Mouse (Mus musculus) neural tube, embryonic 15.5 days (tissue): ENCODE measurements around the gene Haao. TPM values are rescaled to one million over a fixed set of nuclear protein-coding genes. Genes with fewer than 3 reads are reported as not detected.
A peak's percentile ranks its signal among the peaks of the same experiment; 100 is the strongest.
"Not testable (repeated sequence)": the region's sequence is repeated elsewhere in the genome, so short reads cannot be mapped to it uniquely, and the experiment has no call there.

ENCODE experiments used
- ATAC-seq: fragments of 200-750 bp; cut with Nextera tagmentation; 2 replicates; pipeline ENCODE4 v1.8.0; 2017; ENCODE audit warnings: mild to moderate bottlenecking, moderate TSS enrichment, moderate library complexity; ENCODE audit not compliant: low FRiP score
- H3K27ac ChIP-seq: fragments of 300-500 bp; sonication (generic); replicated peaks from 2 replicates; pipeline ENCODE4 v1.5.1; 2015; ENCODE audit warnings: mild to moderate bottlenecking, inconsistent platforms
- H3K27me3 ChIP-seq: fragments of 300-500 bp; sonication (generic); replicated peaks from 2 replicates; pipeline ENCODE4 v1.6.1; 2015; ENCODE audit warnings: inconsistent platforms
- H3K36me3 ChIP-seq: fragments of 300-500 bp; sonication (generic); 2 replicates; pipeline ENCODE4 v1.6.1; 2015; ENCODE audit warnings: inconsistent platforms
- H3K4me1 ChIP-seq: fragments of 300-500 bp; sonication (generic); 2 replicates; pipeline ENCODE4 v1.6.1; 2015; ENCODE audit warnings: inconsistent platforms
- H3K4me2 ChIP-seq: fragments of 300-500 bp; sonication (generic); 2 replicates; pipeline ENCODE4 v1.6.1; 2015; ENCODE audit warnings: inconsistent platforms, mild to moderate bottlenecking, moderate library complexity
- H3K4me3 ChIP-seq: fragments of 300-500 bp; sonication (generic); replicated peaks from 2 replicates; pipeline ENCODE4 v1.5.1; 2015; ENCODE audit warnings: mild to moderate bottlenecking, inconsistent platforms
- H3K9ac ChIP-seq: fragments of 300-500 bp; sonication (generic); replicated peaks from 2 replicates; pipeline ENCODE4 v1.6.1; 2015; ENCODE audit warnings: mild to moderate bottlenecking, inconsistent platforms
- H3K9me3 ChIP-seq: fragments of 300-500 bp; sonication (generic); replicated peaks from 2 replicates; pipeline ENCODE4 v1.6.1; 2016; ENCODE audit warnings: inconsistent platforms
- WGBS: fragments of 180-500 bp; shearing (Covaris S2); methylation state at CpG from one replicate; pipeline ENCODE4 v1.1.7; 2015; ENCODE audit warnings: mixed read lengths; 5-methylcytosine and 5-hydroxymethylcytosine counted together
- polyA plus RNA-seq: library from polyadenylated mRNA; unstranded; fragments of >200 nt; fragmentation: Nextera tagmentation; extraction: Ambion mirVana; gene quantifications from 2 replicates; pipeline ENCODE4 v1.2.1, GENCODE M21; 2015

The Haao gene
- polyA plus RNA-seq, 1 experiment from 2014 or later: 0.22 TPM

DNA sequence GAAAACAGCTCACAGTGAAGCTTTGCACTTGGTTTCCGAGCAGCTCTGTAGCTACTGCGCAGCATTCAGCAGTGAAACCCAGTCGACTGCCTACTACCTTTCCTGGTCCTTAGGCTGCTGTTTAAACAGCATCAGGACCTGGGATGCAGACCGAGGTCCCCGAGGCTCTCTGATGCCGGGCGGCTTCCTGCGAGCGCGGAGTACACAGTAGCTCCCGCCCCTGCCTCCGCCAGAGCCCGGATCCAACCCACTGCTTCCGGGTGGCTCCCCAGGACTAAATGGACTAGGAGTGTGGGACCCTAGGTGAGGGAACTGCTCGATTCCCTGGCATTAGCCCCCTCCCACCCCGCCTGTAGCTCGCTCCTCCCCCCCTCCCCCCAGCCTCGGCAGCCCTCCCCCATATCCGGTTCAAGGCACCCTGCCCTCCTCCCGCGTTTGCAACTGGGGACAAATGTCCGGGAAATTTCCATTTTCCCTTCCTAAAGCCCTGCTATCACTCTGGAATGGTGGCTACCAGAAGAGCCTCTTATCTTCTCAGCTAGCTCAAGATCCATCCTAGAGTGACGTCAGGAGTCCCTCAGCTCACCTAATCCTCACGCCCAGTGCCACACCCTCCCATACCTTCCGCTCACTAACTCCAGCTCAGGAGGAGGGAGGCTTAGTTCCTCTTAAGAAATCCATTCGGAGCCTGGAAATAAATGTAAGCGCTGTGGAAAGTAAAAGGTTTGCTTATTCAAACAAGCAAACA is 14.5 kb upstream of the Haao start:
- ATAC-seq: peak; percentile 85
- Histone ChIP-seq H3K9ac (peak overlapping the region; percentile 66), H3K4me2 (peak overlapping the region; percentile 84), H3K27ac (peak overlapping the region; percentile 95), H3K27me3 (no peaks in the 10 kb centered on the region; the same call in 1 of the 2 replicates), H3K9me3 (no peaks in the 10 kb centered on the region), H3K4me1 (peaks cover 11% of the 10 kb centered on the region), H3K36me3 (no peaks in the 10 kb centered on the region), H3K4me3 (peak overlapping the region; percentile 79)
- WGBS: 1% methylated on average over 27 of the region's 27 CpGs

DNA sequence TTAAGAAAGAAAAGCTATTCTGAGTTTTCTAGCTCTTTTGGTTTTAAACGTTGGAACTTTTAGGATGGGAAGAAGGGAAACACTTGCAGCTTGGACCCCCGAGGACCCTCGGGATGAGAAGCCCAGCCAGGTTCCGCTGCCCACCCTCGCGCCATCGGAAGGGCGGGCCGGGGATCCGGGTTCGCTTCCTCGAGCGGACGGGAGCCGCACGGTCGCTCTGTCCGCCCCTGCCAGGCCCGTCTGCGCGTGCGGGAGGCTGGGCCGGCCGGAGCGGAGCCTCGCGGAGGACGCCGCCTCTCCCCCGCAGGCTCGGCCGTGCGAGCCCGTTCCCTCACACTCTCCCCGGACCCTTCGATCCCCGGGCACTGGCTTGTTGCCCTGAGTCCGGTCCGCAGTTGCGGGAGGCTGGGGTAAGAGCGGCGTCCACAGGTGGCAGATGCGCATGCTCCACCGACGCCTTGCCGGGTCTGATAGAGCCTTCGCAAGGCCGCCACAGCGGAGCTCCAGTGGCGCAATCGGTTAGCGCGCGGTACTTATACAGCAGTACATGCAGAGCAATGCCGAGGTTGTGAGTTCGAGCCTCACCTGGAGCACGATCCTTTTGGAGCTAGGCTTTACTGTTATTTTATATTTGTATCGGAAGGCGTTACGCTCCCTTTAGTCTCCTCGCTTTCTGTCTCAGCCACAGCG is 13.8 kb upstream of the Haao start:
- 0% methylated on average over 61 of the region's 62 CpGs for WGBS
- H3K27ac ChIP-seq: peak overlapping the region; percentile 95
- no peaks in the 10 kb centered on the region for H3K9me3 ChIP-seq
- peak; percentile 94 for ATAC-seq
- H3K27me3 ChIP-seq: no peaks in the 10 kb centered on the region; the same call in 1 of the 2 replicates
- peak overlapping the region; percentile 79 for H3K4me3 ChIP-seq
- H3K9ac ChIP-seq: peak overlapping the region; percentile 66
- peak overlapping the region; percentile 84 for H3K4me2 ChIP-seq
- peaks cover 11% of the 10 kb centered on the region for H3K4me1 ChIP-seq
- H3K36me3 ChIP-seq: no peaks in the 10 kb centered on the region

GRCm38 (mm10) chr17:83860968-83861367 is 13.2 kb upstream of the Haao start:
- 65% methylated on average over 8 of the region's 8 CpGs for WGBS
- H3K36me3 ChIP-seq, H3K27me3 ChIP-seq, H3K9me3 ChIP-seq, ATAC-seq, H3K9ac ChIP-seq: not testable (repeated sequence)
- H3K4me3 ChIP-seq: peak overlapping the region; percentile 79
- H3K4me1 ChIP-seq: peaks cover 11% of the 10 kb centered on the region
- peak overlapping the region; percentile 84 for H3K4me2 ChIP-seq
- H3K27ac ChIP-seq: peak overlapping the region; percentile 95; the same call in 1 of the 2 replicates

DNA sequence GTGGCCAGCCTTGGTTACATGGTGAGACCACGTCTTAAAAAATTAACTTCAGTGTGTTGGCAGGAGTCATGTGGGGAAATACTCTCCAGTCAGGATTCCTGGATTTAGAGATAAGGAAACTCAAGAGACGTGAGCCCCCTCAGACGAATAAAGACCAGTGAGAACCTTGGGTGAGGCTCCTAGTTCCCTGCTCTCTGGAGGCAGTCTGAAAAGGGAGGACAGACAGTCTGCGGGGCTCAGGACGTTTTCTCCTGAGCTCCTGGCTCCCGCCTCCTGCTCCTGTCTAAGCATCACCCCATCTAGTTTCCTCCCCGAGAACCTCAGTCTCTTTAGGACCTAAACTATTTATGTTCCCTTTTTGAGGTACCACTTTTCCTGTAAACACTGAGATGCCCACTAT is 12.5 kb upstream of the Haao start:
- ATAC-seq: no peak
- no peaks in the 10 kb centered on the region; the same call in 1 of the 2 replicates for H3K27me3 ChIP-seq
- H3K9ac ChIP-seq: no peak overlapping the region
- no peak overlapping the region for H3K27ac ChIP-seq
- peaks cover 11% of the 10 kb centered on the region for H3K4me1 ChIP-seq
- H3K9me3 ChIP-seq: no peaks in the 10 kb centered on the region
- H3K36me3 ChIP-seq: no peaks in the 10 kb centered on the region
- no peak overlapping the region for H3K4me2 ChIP-seq
- WGBS: 87% methylated on average over 7 of the region's 7 CpGs
- H3K4me3 ChIP-seq: no peak overlapping the region

- Histone ChIP-seq H3K9me3 (no peaks in the 10 kb centered on the region), H3K9ac (no peak overlapping the region), H3K27ac (no peak overlapping the region), H3K4me3 (no peak overlapping the region), H3K4me2 (no peak overlapping the region), H3K36me3 (no peaks in the 10 kb centered on the region), H3K27me3 (no peaks in the 10 kb centered on the region; the same call in 1 of the 2 replicates), H3K4me1 (peaks cover 11% of the 10 kb centered on the region)
- no peak for ATAC-seq
- WGBS: 80% methylated on average over 4 of the region's 4 CpGs
Measured at GRCm38 (mm10) chr17:83859639-83860038, 11.9 kb upstream of the Haao start.

- 90% methylated on average over 7 of the region's 7 CpGs for WGBS
Measured at GRCm38 (mm10) chr17:83858413-83858812, 10.7 kb upstream of the Haao start.

DNA sequence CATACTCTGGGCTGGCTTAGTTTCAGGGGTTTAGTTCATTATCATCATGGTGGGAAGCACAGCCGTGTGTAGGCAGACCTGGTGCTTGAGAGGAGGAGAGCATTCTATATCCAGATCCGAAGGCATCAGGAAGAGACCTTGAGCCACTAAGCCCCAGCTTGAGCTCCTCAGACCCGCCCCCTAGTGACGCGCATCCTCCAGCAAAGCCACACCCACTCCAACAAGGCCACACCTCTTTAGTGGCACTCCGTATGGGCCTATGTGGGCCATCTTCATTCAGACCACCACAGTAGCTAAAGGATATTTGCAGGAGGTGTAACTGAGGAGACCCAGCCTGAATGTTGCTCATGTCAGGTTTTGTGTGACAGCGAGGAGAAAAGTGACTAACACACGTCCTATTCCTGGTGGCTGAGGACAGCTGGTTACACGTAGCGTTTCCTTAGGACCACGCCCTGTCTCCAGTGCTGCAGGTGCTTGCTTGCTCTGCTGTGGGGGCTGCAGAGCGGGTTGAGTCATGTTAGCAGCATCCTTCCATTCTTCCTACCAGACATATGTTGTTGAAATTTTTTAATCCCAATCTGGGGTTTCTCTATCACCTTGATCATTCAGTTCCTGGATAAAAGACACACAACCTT is 6.6 kb upstream of the Haao start:
- Histone ChIP-seq H3K9me3 (no peaks in the 10 kb centered on the region), H3K36me3 (no peaks in the 10 kb centered on the region), H3K4me3 (no peak overlapping the region), H3K4me1 (peaks cover 1% of the 10 kb centered on the region), H3K4me2 (no peak overlapping the region), H3K27me3 (no peaks in the 10 kb centered on the region; the same call in 1 of the 2 replicates), H3K9ac (no peak overlapping the region), H3K27ac (no peak overlapping the region)
- WGBS: 54% methylated on average over 12 of the region's 12 CpGs
- ATAC-seq: peak; percentile 22; the same call in 1 of the 2 replicates

More at GRCm38 (mm10) chr17:83858413-83858812, 10.7 kb upstream of the Haao start:
- Histone ChIP-seq H3K4me1 (peaks cover 7% of the 10 kb centered on the region), H3K27ac (no peak overlapping the region), H3K4me2 (no peak overlapping the region), H3K4me3 (no peak overlapping the region), H3K9me3 (no peaks in the 10 kb centered on the region), H3K36me3 (no peaks in the 10 kb centered on the region), H3K9ac (no peak overlapping the region), H3K27me3 (no peaks in the 10 kb centered on the region)
- ATAC-seq: no peak

GRCm38 (mm10) chr17:83853831-83854230 is 6.1 kb upstream of the Haao start:
- Histone ChIP-seq H3K9ac (no peak overlapping the region), H3K4me1 (peaks cover 7% of the 10 kb centered on the region), H3K27me3 (no peaks in the 10 kb centered on the region; the same call in 1 of the 2 replicates), H3K4me3 (no peak overlapping the region), H3K4me2 (no peak overlapping the region), H3K36me3 (no peaks in the 10 kb centered on the region), H3K27ac (no peak overlapping the region), H3K9me3 (no peaks in the 10 kb centered on the region)
- ATAC-seq: no peak
- WGBS: 57% methylated on average over 3 of the region's 3 CpGs

- Histone ChIP-seq H3K9me3 (no peaks in the 10 kb centered on the region), H3K4me3 (no peak overlapping the region), H3K27ac (no peak overlapping the region), H3K4me2 (no peak overlapping the region), H3K4me1 (peaks cover 8% of the 10 kb centered on the region), H3K27me3 (no peaks in the 10 kb centered on the region; the same call in 1 of the 2 replicates), H3K36me3 (no peaks in the 10 kb centered on the region), H3K9ac (no peak overlapping the region)
- no peak for ATAC-seq
- WGBS: 86% methylated on average over 5 of the region's 5 CpGs
Measured at GRCm38 (mm10) chr17:83850864-83851263, 3.1 kb upstream of the Haao start.

DNA sequence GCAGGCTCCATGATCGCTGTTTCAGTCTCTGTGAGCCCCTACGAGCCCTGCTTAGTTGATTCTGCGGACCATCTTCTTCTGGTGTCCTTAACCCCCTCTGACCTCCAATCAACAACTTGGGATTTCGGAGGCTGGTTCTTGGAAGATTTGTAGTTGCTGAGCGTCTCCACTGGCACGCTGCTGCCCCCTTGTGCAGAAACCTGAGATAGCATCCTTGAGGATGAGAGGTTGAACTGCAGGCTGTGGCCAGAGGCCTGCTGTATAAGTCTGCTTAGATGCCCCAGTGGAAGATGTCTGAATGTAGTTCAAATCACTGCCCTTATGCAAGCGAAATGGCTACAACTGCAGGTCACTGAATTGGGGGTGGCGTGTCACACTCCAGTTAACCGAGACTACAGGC is 2.7 kb upstream of the Haao start:
- H3K4me1 ChIP-seq: peaks cover 8% of the 10 kb centered on the region
- peak; percentile 42; the same call in 1 of the 2 replicates for ATAC-seq
- H3K36me3 ChIP-seq: no peaks in the 10 kb centered on the region
- H3K4me3 ChIP-seq: no peak overlapping the region
- no peaks in the 10 kb centered on the region for H3K9me3 ChIP-seq
- no peak overlapping the region for H3K9ac ChIP-seq
- no peak overlapping the region for H3K27ac ChIP-seq
- no peaks in the 10 kb centered on the region; the same call in 1 of the 2 replicates for H3K27me3 ChIP-seq
- 17% methylated on average over 9 of the region's 9 CpGs for WGBS
- H3K4me2 ChIP-seq: no peak overlapping the region

- Histone ChIP-seq H3K27me3 (no peaks in the 10 kb centered on the region; the same call in 1 of the 2 replicates), H3K4me3 (no peak overlapping the region), H3K27ac (no peak overlapping the region), H3K4me1 (peaks cover 8% of the 10 kb centered on the region), H3K36me3 (no peaks in the 10 kb centered on the region), H3K9me3 (no peaks in the 10 kb centered on the region), H3K9ac (no peak overlapping the region), H3K4me2 (no peak overlapping the region)
- 0 out of 2 replicates have a peak, but pooled peaks have one; percentile 51 for ATAC-seq
- 75% methylated on average over 5 of the region's 5 CpGs for WGBS
Measured at GRCm38 (mm10) chr17:83849717-83850116, 2.0 kb upstream of the Haao start.
